Mouse (Mus musculus): ENCODE measurements around the gene Tulp1.

Gene Tulp1

DNA sequence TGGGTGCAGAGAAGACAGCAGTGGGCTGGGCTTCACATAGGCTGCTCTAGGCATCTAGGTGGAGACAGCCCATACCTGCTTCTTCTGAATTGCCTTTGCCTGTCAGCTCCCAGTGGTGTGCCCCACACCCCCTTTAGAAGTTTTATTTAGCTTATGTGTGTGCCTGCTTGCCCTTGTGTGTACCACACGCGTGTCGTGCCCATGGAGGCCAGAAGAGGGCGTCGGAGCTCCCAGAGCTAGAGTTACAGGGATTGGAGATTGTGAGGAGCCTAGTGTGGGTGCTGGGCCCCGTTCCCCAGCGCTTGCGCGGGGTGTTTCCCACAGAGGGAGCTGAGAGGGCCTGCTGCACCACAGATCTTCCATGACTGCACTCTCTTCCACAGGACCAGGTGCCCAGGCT lies 48.5 kb downstream of the Tulp1 start:
- no peak for DNase-seq (ENCODE audit: low read depth in 1 of 2, low spot score in 2 of 2)

GRCm38 (mm10) chr17:28315611-28316160 lies 49.3 kb downstream of the Tulp1 start:
- no peak for DNase-seq (ENCODE audit: low read depth in 1 of 2, low spot score in 2 of 2)

DNA sequence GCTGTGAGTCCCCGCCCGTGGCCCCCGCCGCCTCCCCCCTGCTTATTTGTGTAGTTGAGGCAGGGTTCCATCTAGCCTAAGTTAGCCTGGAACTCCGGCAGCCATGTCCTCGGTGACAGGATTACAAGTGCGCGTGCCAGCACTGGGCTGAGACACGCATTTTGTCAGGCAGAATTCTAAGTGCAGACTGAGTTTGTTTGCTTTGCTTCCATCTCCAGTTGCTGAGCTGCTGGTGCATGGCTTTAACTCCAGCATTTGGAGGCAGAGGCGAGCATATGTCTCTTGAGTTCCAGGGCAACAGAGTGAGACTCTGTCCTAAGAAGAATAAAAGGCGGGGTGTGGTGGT lies 51.2 kb downstream of the Tulp1 start:
- DNase-seq (ENCODE audit: low read depth in 1 of 2, low spot score in 2 of 2) = no peak

GRCm38 (mm10) chr17:28313212-28313879 lies 51.7 kb downstream of the Tulp1 start, which contains the start of gene Fance:
Gene Fance (plus strand): TSS chr17:28313519.
- peak; percentile 83 to 84 for DNase-seq (ENCODE audit: low read depth in 1 of 2, low spot score in 2 of 2)

- DNase-seq (ENCODE audit: low read depth in 1 of 2, low spot score in 2 of 2) = no peak
These were observed 52.5 kb downstream of the Tulp1 start for GRCm38 (mm10) chr17:28312232-28313211.

DNA sequence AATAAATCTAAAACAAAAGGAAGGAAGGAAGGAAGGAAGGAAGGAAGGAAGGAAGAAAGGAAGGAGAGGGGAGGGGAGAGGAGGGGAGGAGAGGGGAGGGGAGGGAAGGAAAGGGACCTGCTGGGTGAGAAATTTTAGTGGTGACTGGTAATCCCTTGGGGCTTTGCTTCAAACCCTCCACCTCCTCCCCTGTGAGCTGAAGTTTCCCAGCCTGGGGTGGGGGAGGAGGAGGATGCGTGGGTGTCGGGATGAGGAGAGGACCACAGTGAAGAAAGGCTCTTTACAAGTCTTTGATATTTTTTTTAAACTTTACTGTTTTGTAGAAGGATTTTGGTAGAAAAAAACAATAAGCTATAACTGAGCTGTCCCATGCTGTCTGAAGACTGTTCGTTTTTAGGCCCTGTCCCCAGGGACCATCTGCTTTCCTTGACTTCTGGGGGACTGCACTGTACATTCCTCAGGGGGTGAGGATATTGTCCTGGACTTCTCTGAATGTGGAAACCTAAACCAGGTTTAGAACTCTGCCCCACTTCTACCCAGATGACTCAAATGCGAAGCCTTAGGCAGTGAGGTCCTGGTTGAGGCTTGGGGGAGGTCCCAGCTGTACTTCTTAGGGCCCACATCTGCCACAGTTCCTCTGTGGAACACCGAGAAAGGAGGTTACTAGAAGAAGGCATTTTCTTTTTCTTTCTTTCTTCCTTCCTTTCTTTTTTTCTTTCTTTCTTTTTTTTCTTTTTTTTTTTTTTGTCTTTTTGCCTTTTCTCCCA lies 53.5 kb downstream of the Tulp1 start:
- DNase-seq (ENCODE audit: low read depth in 1 of 2, low spot score in 2 of 2) = no peak

DNA sequence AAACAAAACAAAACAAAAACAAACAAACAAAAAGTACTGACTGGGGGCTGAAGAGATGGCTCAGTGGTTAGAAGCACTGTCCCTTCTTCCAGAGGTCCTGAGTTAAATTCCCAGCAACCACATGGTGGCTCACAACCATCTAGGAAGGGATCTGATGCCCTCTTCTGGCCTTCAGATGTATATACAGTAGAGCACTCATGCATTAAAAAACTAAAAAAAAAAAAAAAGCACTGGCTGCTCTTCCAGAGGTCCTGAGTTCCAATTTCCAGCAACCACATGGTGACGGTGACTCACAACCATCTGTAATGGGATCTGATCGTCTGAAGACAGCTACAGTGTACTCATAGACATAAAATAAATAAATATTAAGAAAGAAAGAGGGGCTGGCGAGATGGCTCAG lies 54.2 kb downstream of the Tulp1 start:
- no peak for DNase-seq (ENCODE audit: low read depth in 1 of 2, low spot score in 2 of 2)

GRCm38 (mm10) chr17:28308297-28309195 lies 56.5 kb downstream of the Tulp1 start:
- peak in 1 of 2 experiments; percentile 71 for DNase-seq (ENCODE audit: low read depth in 1 of 2, low spot score in 2 of 2)

DNA sequence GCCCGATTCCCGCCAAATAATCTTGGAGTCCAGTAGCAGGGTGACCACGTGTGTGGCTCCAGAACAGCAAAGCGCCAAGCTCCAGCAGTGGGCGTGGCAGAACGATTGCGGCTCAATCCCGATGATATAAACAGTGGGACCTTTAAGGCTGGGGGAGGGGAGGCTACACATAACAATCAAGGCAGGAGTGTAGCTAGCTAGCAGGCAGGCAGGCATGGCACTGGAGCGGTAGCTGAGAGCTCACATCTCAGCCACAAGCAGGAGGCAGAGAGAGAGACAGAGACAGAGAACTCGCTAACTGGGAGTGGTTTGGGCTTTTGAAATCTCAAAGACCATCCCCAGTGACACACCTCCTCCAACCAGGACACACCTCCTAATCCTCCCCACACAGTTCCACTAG lies 59.9 kb downstream of the Tulp1 start:
- DNase-seq (ENCODE audit: low read depth in 1 of 2, low spot score in 2 of 2) = no peak
